Mouse (Mus musculus): ENCODE results near the gene Iqsec3.

Iqsec3 gene

DNA sequence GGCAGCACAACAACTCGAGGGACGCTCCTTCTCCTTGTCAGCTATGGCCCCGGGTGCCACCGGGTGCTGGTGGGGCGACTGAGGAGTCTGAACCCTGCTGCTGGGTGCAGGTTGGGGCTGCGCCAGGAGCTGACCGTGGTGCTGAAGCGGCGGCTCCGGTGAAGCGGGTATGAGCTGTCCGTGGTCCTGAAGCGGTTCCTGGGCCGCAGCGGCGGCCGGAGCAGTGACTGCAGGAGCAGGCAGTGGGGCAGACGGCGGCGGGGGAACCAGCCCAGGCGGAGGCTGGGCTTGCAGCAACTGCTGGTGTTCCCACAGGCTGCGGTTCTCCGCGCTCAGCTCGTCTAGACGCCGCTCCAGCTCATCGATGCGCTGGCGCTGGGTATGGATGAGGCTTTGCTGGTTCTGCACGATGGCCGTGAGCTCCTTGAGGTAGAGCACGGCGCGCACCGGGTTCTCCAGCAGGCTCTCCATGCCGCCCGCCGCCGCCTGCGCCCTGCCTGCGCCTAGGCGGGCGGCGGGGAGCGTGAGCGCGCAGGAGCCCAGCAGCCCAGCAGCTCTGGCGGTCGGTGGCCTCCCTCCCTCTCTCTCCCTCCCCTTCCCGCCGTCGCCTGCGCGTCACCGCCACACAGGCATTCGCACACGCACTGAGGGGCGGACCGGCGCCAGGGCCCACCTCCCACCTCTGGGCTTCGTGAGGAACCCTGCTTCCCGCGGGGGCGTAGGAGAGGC, at the start of gene Iqsec3:
TSS of gene Iqsec3 (minus strand) at position 586 of the 729 bp plus-strand sequence.
- peak; percentile 45 to 51 for DNase-seq

DNA sequence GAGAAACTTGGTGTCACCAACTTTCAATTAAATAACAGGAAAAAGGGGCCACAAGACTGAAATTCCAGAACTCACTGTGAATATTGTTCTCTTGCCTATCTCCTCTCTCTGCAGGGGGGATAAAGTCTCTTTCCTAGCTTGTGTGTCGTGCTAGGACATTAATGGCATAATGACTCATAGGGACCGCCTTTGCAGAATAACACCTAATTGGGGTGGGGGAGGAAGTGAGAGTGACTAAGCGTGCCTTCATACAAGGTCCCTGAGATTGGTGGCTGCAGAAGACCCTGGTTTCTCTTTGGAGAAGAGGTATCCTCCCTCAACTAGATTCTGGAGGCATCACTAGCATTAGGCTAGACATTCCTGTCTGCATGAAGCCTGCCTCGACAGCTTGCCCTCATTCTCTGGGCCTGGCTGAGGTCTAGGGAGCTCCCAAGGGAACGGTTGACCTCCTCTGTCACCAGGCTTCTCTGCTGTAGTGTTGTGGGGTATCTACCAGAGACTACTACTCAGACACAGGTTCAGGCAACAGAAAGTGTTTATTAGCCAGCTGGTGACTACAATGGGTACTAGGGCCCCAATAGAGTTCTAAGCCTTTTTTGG, 48.7 kb upstream of the Iqsec3 start:
- no peak for DNase-seq

GRCm38 (mm10) chr6:121521030-121521429, 47.6 kb upstream of the Iqsec3 start:
- DNase-seq = no peak

GRCm38 (mm10) chr6:121519896-121520295, 46.4 kb upstream of the Iqsec3 start:
- DNase-seq = no peak

GRCm38 (mm10) chr6:121519266-121519810, 45.9 kb upstream of the Iqsec3 start:
- DNase-seq = no peak

DNA sequence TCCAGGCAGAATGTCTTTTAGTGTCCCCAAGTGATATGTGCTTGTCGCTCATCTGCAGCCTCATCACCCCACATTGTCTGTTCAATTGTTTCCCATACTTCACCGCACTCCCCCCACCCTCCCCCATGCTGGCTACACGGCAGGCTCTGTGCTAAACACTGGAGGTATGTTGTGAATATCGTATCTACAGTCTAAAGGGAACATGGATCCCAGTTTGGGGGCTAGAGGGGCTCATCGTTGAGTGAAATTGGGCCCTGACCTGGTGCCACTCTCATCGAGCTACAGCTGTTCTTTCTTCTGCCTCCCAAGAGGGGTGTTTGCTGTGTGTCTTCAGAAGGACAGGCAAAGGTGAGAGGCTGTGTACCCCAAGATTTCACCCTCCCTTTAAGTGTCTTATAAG, 44.2 kb upstream of the Iqsec3 start:
- no peak for DNase-seq

GRCm38 (mm10) chr6:121510381-121510780, 36.9 kb upstream of the Iqsec3 start:
- no peak for DNase-seq

DNA sequence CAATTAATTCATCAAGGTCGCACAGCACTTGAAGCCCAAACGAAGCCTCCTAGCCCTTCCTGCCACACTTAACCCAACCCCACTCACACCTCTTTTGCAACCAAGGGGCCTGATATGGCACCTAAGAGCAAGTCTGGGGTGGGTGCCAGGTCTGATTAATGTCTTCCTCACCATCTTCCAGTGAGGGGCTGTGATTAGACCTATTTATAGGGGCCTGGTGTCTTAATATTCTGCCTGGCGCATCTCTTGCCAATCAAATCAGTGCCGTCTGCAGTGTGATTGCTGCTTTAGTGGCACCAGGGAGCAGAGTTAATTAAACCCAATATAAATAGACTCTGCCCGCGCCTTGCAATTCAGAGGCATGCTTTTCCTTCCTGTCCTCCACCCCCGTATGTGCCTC, 36.4 kb upstream of the Iqsec3 start:
- no peak for DNase-seq

GRCm38 (mm10) chr6:121508266-121508665, 34.8 kb upstream of the Iqsec3 start:
- DNase-seq = no peak

DNA sequence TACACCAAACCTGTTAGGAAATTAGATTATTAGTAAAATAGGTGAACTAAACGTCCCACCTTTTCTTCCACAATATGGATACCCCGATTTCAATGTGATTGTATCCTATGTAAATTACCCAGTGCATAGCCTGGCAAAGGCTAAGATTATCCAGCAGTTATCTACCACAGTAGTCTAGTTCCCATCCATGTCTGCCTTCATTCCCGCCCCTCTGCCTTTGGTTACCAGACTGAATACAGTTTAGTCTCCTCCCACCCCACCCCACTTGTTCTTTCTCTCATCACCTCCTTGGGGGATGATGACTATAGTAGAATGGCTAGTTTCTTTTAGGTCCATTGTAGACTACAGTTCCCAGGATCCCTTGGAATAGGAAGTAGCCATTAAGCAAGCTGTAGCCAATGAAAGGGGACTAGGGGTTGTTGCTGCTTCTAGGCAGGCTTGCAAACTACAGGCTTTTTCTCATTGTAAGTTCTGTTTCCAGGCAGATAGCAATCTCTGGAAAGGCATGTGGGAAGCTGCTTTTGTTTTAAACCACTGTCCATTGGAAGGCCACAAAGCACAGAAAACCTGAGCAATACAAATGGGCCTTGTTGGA, 27.7 kb upstream of the Iqsec3 start:
- no peak for DNase-seq

DNA sequence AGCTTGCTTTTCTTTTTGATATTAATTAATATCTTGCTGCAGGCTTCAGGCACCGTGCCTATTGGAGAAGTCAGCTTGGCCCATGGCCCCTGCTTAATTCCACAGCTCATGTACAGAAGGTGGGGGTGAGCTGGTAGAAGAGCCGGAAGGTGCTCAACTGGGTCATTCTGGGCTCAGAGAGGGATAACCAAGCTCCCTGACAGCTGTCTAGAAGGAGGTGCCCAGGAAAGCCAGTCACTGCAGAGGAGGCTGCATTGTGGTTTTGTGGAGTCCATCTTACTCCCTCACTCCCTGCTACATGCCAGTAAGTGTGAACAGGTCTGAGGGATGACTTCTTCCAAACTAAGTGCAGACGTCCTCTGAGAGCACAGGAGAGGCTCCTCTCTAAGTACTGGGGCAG, 26.4 kb upstream of the Iqsec3 start:
- no peak for DNase-seq

DNA sequence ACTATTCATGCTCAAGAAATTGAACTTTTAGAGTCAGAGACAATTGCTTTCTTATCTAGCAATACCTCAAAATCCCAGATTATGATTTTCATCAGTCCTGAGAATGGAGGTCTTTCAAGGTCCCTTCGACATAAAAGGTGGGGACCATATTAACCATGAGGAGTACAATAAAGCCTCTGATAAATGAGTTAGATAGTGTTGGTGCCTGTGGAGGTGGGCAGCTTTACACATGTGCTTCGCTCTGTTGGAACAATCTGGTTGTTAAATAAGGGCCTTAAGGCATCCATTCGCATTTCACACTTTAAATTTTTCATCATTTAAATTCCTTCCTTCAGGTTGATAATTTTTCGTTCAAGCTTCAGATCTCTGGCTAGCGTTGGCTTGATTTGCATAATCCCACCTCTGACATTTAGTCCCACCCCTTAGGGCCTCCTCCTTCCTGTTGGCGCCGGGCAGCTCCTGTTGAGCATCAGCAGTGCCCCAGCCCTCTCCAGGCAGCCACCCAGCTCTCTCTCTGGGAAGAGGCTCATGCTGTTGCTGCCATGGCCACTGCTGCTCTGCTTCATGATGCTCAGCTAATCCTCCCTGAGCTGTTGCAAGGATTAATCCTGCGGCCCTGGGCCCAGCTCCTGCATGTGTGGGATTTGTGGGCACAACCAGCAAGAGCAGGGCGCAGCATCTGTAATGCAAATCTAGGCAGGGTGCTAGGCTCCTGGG, 25.5 kb upstream of the Iqsec3 start:
- DNase-seq = no peak

DNA sequence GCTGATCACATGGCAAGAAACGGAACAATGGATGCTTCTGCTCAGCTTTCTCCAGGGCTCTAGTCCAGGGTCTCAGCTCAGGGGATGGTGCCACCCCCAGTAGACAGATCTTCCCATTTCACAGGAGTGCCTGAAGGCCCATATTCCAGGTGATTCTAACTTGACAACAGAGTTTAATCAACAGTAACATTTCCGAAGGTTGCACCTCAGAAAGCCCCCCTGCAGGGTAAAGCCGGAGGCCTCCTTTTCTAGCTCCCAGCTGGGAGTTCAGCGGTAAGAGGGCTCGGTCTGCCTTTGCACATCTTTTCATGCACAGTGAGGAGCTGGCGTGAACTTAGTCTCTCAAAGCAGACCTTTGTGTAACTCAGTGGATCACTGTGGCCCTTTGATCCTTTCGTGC, 22.1 kb upstream of the Iqsec3 start:
- no peak for DNase-seq

- DNase-seq = no peak
Observed at GRCm38 (mm10) chr6:121495026-121495425, 21.5 kb upstream of the Iqsec3 start.

- DNase-seq = no peak
Observed at GRCm38 (mm10) chr6:121494319-121494718, 20.8 kb upstream of the Iqsec3 start.

DNA sequence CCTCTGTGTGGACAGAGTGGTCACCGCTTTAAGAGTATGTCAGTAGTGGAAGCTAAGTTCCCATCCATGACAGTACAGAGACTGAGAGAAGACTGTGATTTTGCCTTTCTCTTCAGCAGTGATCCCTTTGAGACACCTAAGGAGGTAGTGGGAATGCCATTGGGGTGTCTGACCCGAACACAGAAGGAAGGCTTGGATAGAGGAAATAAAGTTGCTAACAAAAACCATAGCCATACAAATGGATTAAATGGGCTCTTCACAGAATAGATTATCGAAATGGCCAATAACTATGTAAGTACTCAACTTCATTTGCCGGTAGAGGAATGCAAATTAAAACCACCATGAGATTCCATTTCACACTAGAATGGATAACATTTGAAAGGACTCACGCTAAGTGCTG, 17.9 kb upstream of the Iqsec3 start:
- DNase-seq = no peak

GRCm38 (mm10) chr6:121472273-121472672, 1.2 kb downstream of the Iqsec3 start:
- DNase-seq = no peak

DNA sequence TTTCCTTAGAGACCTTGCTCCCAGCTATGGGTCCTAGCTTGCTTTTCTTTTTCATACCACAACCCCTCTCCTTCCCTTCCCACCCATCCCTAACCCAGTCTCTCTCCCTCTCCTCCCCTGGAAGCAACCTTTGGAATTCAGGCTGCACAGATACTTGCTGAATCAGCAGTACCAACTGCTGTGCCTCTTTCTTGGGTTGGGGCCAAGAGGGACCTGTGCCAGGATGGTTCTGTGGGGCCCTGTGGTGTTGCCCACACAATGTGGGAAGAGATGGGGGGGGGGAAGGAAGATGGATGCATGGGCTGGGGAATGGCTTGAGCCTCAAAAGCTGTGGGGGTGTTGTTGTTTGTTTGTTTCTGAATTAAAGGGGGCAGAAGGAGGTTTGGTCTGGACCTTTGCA, 5.2 kb downstream of the Iqsec3 start:
- DNase-seq = no peak

DNA sequence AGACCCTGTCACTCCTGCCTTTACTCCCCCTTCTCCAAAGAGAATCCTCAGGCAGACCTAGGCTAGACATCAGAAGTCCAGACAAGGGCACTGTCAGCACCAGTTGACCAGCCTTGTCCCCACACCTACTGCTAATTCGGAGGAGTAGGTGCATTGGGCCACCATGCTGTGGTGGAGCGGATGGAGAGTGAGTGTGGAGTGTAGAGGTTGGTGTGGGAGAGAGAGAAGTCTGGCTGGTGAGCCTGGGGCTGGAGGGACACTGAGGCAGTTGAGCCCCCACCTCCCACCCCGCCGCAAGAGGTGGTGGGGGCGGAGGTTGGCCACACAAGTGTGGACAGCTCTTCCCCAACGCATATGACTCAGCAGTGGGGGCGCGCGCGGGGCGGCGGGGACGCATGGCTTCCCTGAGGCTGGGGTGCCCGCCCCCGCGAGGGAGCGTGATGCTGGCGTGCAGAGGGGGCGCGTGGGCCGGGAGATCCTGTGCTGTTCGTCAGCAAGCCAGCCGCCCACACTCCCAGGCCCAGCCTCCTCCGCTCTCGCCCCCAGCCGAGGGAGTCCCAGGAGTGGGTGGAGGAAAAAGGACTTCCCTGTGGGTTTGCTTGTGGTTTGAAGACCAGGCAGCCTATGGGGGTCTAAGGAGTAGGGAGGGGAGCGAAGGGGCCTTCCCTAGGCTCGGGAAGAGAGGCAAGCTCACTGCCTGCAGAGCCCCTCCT, 10.7 kb downstream of the Iqsec3 start:
- DNase-seq = no peak

DNA sequence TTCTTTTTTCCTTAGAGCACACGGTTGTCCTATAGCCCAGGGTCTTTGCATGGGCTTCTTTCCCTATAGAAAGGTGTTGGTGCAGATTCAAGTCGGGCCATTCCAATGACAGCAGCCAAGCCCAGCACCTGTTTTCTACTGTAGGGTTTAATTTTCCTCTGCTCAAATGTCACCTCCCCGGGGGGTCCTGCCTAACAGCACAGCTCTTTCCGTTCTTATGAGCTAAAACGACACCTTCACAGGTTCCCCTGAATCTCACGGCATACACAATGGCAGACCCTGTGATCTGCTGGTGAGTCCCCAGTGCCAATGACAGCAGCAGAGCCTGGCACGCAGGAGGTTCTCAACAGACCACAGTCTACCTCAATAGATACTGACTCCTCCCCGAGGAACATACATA, 16.1 kb downstream of the Iqsec3 start:
- peak in 1 of 2 experiments; percentile 21 for DNase-seq

DNA sequence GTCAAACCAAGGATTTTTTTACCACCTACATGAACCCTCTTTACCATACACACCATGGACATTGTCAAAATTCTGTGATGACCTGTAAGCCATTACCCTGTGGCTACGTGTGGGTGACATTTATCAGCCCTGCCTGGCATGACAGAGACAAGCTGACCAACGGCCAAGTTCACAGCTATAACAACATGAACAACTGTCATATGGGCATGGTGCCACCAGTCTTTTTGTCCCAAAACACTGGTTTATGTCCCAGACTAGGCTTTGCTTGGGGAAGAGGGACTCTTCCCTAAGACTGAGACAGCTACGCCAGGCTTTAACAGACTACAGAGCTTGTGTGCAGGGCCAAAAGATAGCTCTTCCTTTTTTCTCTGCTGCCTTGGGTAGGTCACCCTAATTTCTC, 16.8 kb downstream of the Iqsec3 start:
- no peak for DNase-seq

DNA sequence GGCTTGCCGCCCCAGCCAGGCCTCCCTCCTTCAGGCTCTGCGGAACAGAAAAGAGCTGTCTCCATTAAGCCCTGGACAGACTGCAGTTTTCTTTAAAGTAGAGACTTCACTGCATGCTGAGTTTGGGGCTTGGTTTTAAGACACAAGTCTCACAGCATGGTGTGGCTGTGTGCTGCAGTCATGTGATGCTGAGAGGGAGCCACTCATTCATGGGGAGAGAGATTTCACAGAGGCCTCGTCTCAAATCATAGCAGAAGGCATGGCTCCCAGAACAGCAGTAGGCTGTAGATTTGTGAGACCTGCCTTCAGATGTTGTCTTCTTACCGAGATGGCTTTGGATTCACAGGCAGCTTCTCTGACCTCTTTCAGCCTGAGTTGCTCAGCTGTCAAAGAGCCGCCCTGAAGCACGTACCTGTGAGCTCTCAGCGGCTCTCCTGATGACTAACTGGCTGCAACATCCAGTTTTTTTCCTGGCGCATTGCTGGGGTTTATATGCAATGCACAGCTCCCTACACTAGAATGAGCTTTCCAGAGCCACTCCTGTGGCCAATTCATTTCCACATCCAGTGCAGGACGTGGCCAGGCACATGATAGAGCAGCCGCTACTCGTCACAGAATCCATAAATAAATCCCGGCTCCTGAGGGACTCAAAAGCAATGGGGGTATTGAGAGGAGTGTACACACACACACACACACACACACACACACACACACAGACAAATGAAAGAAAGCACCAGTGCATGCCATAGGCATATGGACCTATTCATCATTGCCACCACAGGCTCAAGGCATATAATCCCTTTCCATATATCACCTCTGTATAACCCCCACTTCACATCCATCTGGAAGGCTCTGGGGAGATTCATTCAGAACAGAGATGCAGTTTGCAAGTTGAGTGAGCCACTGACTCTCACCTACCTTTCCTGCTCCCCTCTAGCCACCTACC, 18.7 kb downstream of the Iqsec3 start:
- DNase-seq = no peak
